In genomic region chr13:92252331-92252730, GRCm38 (mm10) we compare ENCODE assay signal across 14 mouse cellular contexts.
A peak's percentile ranks its signal among the peaks of the same experiment; 100 is the strongest.
DNase-seq lines count a peak whose midpoint lies in the region.
"Had no signal": no experiment of that assay in that cellular context is flagged by ENCODE, and none has a peak within 500 bp of the region (broad histone marks: within the 10 kb centered on the region; RNA-seq: fewer than 3 reads in every experiment).

No protein-coding gene starts in this region.

- peak; percentile 95 for DNase-seq in adipocyte (ENCODE audit: low spot score)
- DNase-seq in embryo, embryonic 11 days = no peak
- DNase-seq: adrenal gland, adult 2 months; adrenal gland, adult 8-10 months; adrenal gland, postnatal 10 days; adrenal gland, postnatal 14 days; adrenal gland, postnatal 25 days; adrenal gland, postnatal 36 days; B cell, adult 2 months; cerebellum, adult 11 months; cerebellum, adult 11-12 months; cerebellum, adult 18-20 months; cerebellum, adult 2 months; cerebellum, adult 8-10 months had no signal
